Mouse (Mus musculus): ENCODE measurements around the gene Cyb561d2. TPM values are rescaled to one million over a fixed set of nuclear protein-coding genes. Genes with fewer than 3 reads are reported as not detected.
A peak's percentile ranks its signal among the peaks of the same experiment; 100 is the strongest.

The Cyb561d2 gene
- polyA plus RNA-seq, 1 experiment from 2014 or later: 14.3 TPM

- Histone ChIP-seq H3K4me1 (ENCODE audit: control insufficient read depth, insufficient read depth, low read length) (no peaks in the 10 kb centered on the region; the same call in 1 of the 2 replicates), H3K9me3 (replicated peaks; ENCODE audit: control insufficient read depth, low read length) (no peaks in the 10 kb centered on the region), H3K4me2 (ENCODE audit: low read depth, low read length) (no peak overlapping the region), H3K36me3 (replicated peaks; ENCODE audit: control insufficient read depth, insufficient read depth, low read depth, low read length) (no peaks in the 10 kb centered on the region), H3K27me3 (ENCODE audit: control insufficient read depth, insufficient read depth, low read length) (no peaks in the 10 kb centered on the region), H3K9ac (replicated peaks; ENCODE audit: low read length) (no peak overlapping the region; the same call in 1 of the 2 replicates), H3K27ac (replicated peaks; ENCODE audit: low read depth, low read length) (no peak overlapping the region), H3K4me3 (ENCODE audit: low read depth, low read length) (no peak overlapping the region)
- WGBS: 90% methylated on average over 7 of the region's 7 CpGs
- DNase-seq (ENCODE audit: low spot score): no peak
- ATAC-seq (replicated peaks; ENCODE audit: insufficient number of reproducible peaks, low FRiP score, low TSS enrichment, low read depth): no peak
Observed at GRCm38 (mm10) chr9:107582509-107583062, 40.6 kb upstream of the Cyb561d2 start.

- ATAC-seq (replicated peaks; ENCODE audit: insufficient number of reproducible peaks, low FRiP score, low TSS enrichment, low read depth): no peak
- Histone ChIP-seq H3K4me1 (ENCODE audit: control insufficient read depth, insufficient read depth, low read length) (no peaks in the 10 kb centered on the region; the same call in 1 of the 2 replicates), H3K4me3 (ENCODE audit: low read depth, low read length) (peak overlapping the region; percentile 57), H3K36me3 (replicated peaks; ENCODE audit: control insufficient read depth, insufficient read depth, low read depth, low read length) (no peaks in the 10 kb centered on the region), H3K4me2 (ENCODE audit: low read depth, low read length) (peak overlapping the region; percentile 88), H3K9me3 (replicated peaks; ENCODE audit: control insufficient read depth, low read length) (no peaks in the 10 kb centered on the region), H3K27ac (replicated peaks; ENCODE audit: low read depth, low read length) (0 out of 2 replicates have a peak overlapping the region, but pooled peaks have one; percentile 81), H3K27me3 (ENCODE audit: control insufficient read depth, insufficient read depth, low read length) (no peaks in the 10 kb centered on the region), H3K9ac (replicated peaks; ENCODE audit: low read length) (peak overlapping the region; percentile 75; the same call in 1 of the 2 replicates)
- DNase-seq (ENCODE audit: low spot score): no peak
- 69% methylated on average over 4 of the region's 4 CpGs for WGBS
Observed at GRCm38 (mm10) chr9:107581584-107581983, 39.6 kb upstream of the Cyb561d2 start.

- ATAC-seq (replicated peaks; ENCODE audit: insufficient number of reproducible peaks, low FRiP score, low TSS enrichment, low read depth): peak; percentile 60
- Histone ChIP-seq H3K4me2 (ENCODE audit: low read depth, low read length) (peak within 1 kb of the TSS; percentile 88), H3K4me1 (ENCODE audit: control insufficient read depth, insufficient read depth, low read length) (no peaks in the 10 kb centered on the region; the same call in 1 of the 2 replicates), H3K9ac (replicated peaks; ENCODE audit: low read length) (peak within 1 kb of the TSS; percentile 75), H3K4me3 (ENCODE audit: low read depth, low read length) (peak within 1 kb of the TSS; percentile 57), H3K36me3 (replicated peaks; ENCODE audit: control insufficient read depth, insufficient read depth, low read depth, low read length) (no peaks in the 10 kb centered on the region), H3K27me3 (ENCODE audit: control insufficient read depth, insufficient read depth, low read length) (no peaks in the 10 kb centered on the region), H3K27ac (replicated peaks; ENCODE audit: low read depth, low read length) (peak within 1 kb of the TSS; percentile 81), H3K9me3 (replicated peaks; ENCODE audit: control insufficient read depth, low read length) (no peaks in the 10 kb centered on the region)
- peak; percentile 91 for DNase-seq (ENCODE audit: low spot score)
- under 1% methylated on average over 32 of the region's 32 CpGs for WGBS
Observed at GRCm38 (mm10) chr9:107580501-107581317, 38.7 kb upstream of the Cyb561d2 start, which contains the start of gene Hyal3. Hyal3 (plus strand) TSS chr9:107580818.

GRCm38 (mm10) chr9:107579023-107579900 lies 37.3 kb upstream of the Cyb561d2 start:
- Histone ChIP-seq H3K4me1 (ENCODE audit: control insufficient read depth, insufficient read depth, low read length) (no peaks in the 10 kb centered on the region; the same call in 1 of the 2 replicates), H3K27ac (replicated peaks; ENCODE audit: low read depth, low read length) (no peak overlapping the region; the same call in 1 of the 2 replicates), H3K9ac (replicated peaks; ENCODE audit: low read length) (no peak overlapping the region; the same call in 1 of the 2 replicates), H3K36me3 (replicated peaks; ENCODE audit: control insufficient read depth, insufficient read depth, low read depth, low read length) (peaks cover 3% of the 10 kb centered on the region; the same call in 1 of the 2 replicates), H3K9me3 (replicated peaks; ENCODE audit: control insufficient read depth, low read length) (no peaks in the 10 kb centered on the region), H3K27me3 (ENCODE audit: control insufficient read depth, insufficient read depth, low read length) (no peaks in the 10 kb centered on the region), H3K4me2 (ENCODE audit: low read depth, low read length) (no peak overlapping the region), H3K4me3 (ENCODE audit: low read depth, low read length) (no peak overlapping the region)
- ATAC-seq (replicated peaks; ENCODE audit: insufficient number of reproducible peaks, low FRiP score, low TSS enrichment, low read depth) (no peak), DNase-seq (ENCODE audit: low spot score) (no peak)
- WGBS: 93% methylated on average over 14 of the region's 14 CpGs

- H3K4me3 ChIP-seq (ENCODE audit: low read depth, low read length): no peak within 1 kb of the TSS
- H3K27me3 ChIP-seq (ENCODE audit: control insufficient read depth, insufficient read depth, low read length): no peaks in the 10 kb centered on the region
- 77% methylated on average over 3 of the region's 3 CpGs for WGBS
- H3K9me3 ChIP-seq (replicated peaks; ENCODE audit: control insufficient read depth, low read length): no peaks in the 10 kb centered on the region
- H3K4me1 ChIP-seq (ENCODE audit: control insufficient read depth, insufficient read depth, low read length): no peaks in the 10 kb centered on the region; the same call in 1 of the 2 replicates
- ATAC-seq (replicated peaks; ENCODE audit: insufficient number of reproducible peaks, low FRiP score, low TSS enrichment, low read depth) (no peak), DNase-seq (ENCODE audit: low spot score) (no peak)
- H3K27ac ChIP-seq (replicated peaks; ENCODE audit: low read depth, low read length): no peak within 1 kb of the TSS; the same call in 1 of the 2 replicates
- H3K4me2 ChIP-seq (ENCODE audit: low read depth, low read length): no peak within 1 kb of the TSS
- H3K9ac ChIP-seq (replicated peaks; ENCODE audit: low read length): no peak within 1 kb of the TSS; the same call in 1 of the 2 replicates
- H3K36me3 ChIP-seq (replicated peaks; ENCODE audit: control insufficient read depth, insufficient read depth, low read depth, low read length): peaks cover 3% of the 10 kb centered on the region; the same call in 1 of the 2 replicates
Observed at GRCm38 (mm10) chr9:107578587-107578986, 36.6 kb upstream of the Cyb561d2 start, which contains the start of gene Naa80. Naa80 (plus strand) TSS chr9:107578887.

- H3K4me1 ChIP-seq (ENCODE audit: control insufficient read depth, insufficient read depth, low read length): no peaks in the 10 kb centered on the region; the same call in 1 of the 2 replicates
Observed at GRCm38 (mm10) chr9:107577871-107578270, 35.9 kb upstream of the Cyb561d2 start.

GRCm38 (mm10) chr9:107576357-107577107 lies 34.5 kb upstream of the Cyb561d2 start, which contains the start of gene Hyal1:
Hyal1 (plus strand) TSS chr9:107576927.
- DNase-seq (ENCODE audit: low spot score): peak; percentile 86
- H3K27ac ChIP-seq (replicated peaks; ENCODE audit: low read depth, low read length): peak within 1 kb of the TSS; percentile 53

More at GRCm38 (mm10) chr9:107577871-107578270, 35.9 kb upstream of the Cyb561d2 start:
- whole genome bisulfite sequencing: 93% methylated on average over 10 of the region's 10 CpGs
- H3K4me3 ChIP-seq (ENCODE audit: low read depth, low read length): no peak overlapping the region
- no peaks in the 10 kb centered on the region for H3K9me3 ChIP-seq (replicated peaks; ENCODE audit: control insufficient read depth, low read length)
- ATAC-seq (replicated peaks; ENCODE audit: insufficient number of reproducible peaks, low FRiP score, low TSS enrichment, low read depth) (no peak), DNase-seq (ENCODE audit: low spot score) (no peak)
- H3K27ac ChIP-seq (replicated peaks; ENCODE audit: low read depth, low read length): no peak overlapping the region
- H3K36me3 ChIP-seq (replicated peaks; ENCODE audit: control insufficient read depth, insufficient read depth, low read depth, low read length): peaks cover 3% of the 10 kb centered on the region; the same call in 1 of the 2 replicates
- no peaks in the 10 kb centered on the region for H3K27me3 ChIP-seq (ENCODE audit: control insufficient read depth, insufficient read depth, low read length)
- H3K9ac ChIP-seq (replicated peaks; ENCODE audit: low read length): no peak overlapping the region
- no peak overlapping the region for H3K4me2 ChIP-seq (ENCODE audit: low read depth, low read length)

More at GRCm38 (mm10) chr9:107576357-107577107, 34.5 kb upstream of the Cyb561d2 start, which contains the start of gene Hyal1:
- 19% methylated on average over 16 of the region's 16 CpGs for WGBS
- H3K4me1 ChIP-seq (ENCODE audit: control insufficient read depth, insufficient read depth, low read length): no peaks in the 10 kb centered on the region; the same call in 1 of the 2 replicates
- no peaks in the 10 kb centered on the region for H3K9me3 ChIP-seq (replicated peaks; ENCODE audit: control insufficient read depth, low read length)
- peak; percentile 64 for ATAC-seq (replicated peaks; ENCODE audit: insufficient number of reproducible peaks, low FRiP score, low TSS enrichment, low read depth)
- no peaks in the 10 kb centered on the region for H3K27me3 ChIP-seq (ENCODE audit: control insufficient read depth, insufficient read depth, low read length)
- peaks cover 7% of the 10 kb centered on the region for H3K36me3 ChIP-seq (replicated peaks; ENCODE audit: control insufficient read depth, insufficient read depth, low read depth, low read length)
- peak within 1 kb of the TSS; percentile 65 for H3K4me2 ChIP-seq (ENCODE audit: low read depth, low read length)
- H3K9ac ChIP-seq (replicated peaks; ENCODE audit: low read length): peak within 1 kb of the TSS; percentile 63
- peak within 1 kb of the TSS; percentile 33 for H3K4me3 ChIP-seq (ENCODE audit: low read depth, low read length)

Data from embryonic facial prominence, embryonic 11.5 days (tissue).